Mouse (Mus musculus): ENCODE data around the gene Hnf4a. TPM values are rescaled to one million over a fixed set of nuclear protein-coding genes. Genes with fewer than 3 reads are reported as not detected.

Hnf4a gene
- total and polyA plus RNA-seq, 3 experiments, result 0.39 to 1.1 TPM; not detected in 1

GRCm38 (mm10) chr2:163548822-163549221 lies 42.2 kb downstream of the Hnf4a start:
- Histone ChIP-seq H3K27me3 (ENCODE audit: control insufficient read depth in 1 of 2, insufficient read depth in 2 of 2, low read length in 2 of 2) (no peaks in the 10 kb centered on the region; a peak in 1 of 4 replicates), H3K4me1 (ENCODE audit: control insufficient read depth in 1 of 2, insufficient read depth in 2 of 2, low read length in 2 of 2) (peaks cover 6 to 20% of the 10 kb centered on the region in 2 experiments), H3K9me3 (replicated peaks; ENCODE audit: insufficient read depth, low read length) (no peaks in the 10 kb centered on the region), H3K9ac (ENCODE audit: control insufficient read depth, low read depth, low read length, poor library complexity, severe bottlenecking) (no peak overlapping the region), H3K79me2 (ENCODE audit: control insufficient read depth, insufficient read depth, low read length, poor library complexity) (no peaks in the 10 kb centered on the region), H3K4me3 (ENCODE audit: control insufficient read depth in 1 of 2, insufficient read depth in 1 of 2, low read depth in 2 of 2, low read length in 2 of 2) (no peak overlapping the region), H3K27ac (ENCODE audit: control insufficient read depth, low read depth, low read length) (no peak overlapping the region), H3K36me3 (ENCODE audit: control insufficient read depth in 1 of 2, insufficient read depth in 2 of 2, low read length in 2 of 2) (peaks cover 0 to 16% of the 10 kb centered on the region in 2 experiments; a peak in 2 of 4 replicates)
- DNase-seq (ENCODE audit: low read depth, low spot score), result no peak
- TF ChIP-seq UBTF (IDR thresholded peaks at IDR 0.05; ENCODE audit: borderline replicate concordance, insufficient read depth, low read depth, low read length), result no peak
- no peak for TF ChIP-seq MYB (IDR thresholded peaks at IDR 0.05; ENCODE audit: low read depth, low read length)
- no peak for TF ChIP-seq MEF2A (IDR thresholded peaks at IDR 0.05; ENCODE audit: extremely low read depth, insufficient replicate concordance, low read depth, low read length, poor library complexity, severe bottlenecking)
- no peak for TF ChIP-seq TCF12 (IDR thresholded peaks at IDR 0.05; ENCODE audit: low read depth, low read length)
- no peak for TF ChIP-seq ZMIZ1 (IDR thresholded peaks at IDR 0.05; ENCODE audit: low read depth, low read length)
- no peak for TF ChIP-seq SIN3A (IDR thresholded peaks at IDR 0.05; ENCODE audit: low read length)
- no peak for TF ChIP-seq POLR2A (IDR thresholded peaks at IDR 0.05; ENCODE audit: control insufficient read depth in 1 of 2, insufficient read depth in 1 of 2, low read depth in 1 of 2, low read length in 2 of 2, poor library complexity in 1 of 2)
- no peak for TF ChIP-seq NRF1 (IDR thresholded peaks at IDR 0.05; ENCODE audit: insufficient read depth, low read depth, low read length, poor library complexity, severe bottlenecking)
- no peak for TF ChIP-seq SMC3 (IDR thresholded peaks at IDR 0.05; ENCODE audit: low read depth, low read length)
- TF ChIP-seq MAZ (IDR thresholded peaks at IDR 0.05; ENCODE audit: low read depth, low read length), result no peak
- no peak for TF ChIP-seq CHD2 (IDR thresholded peaks at IDR 0.05; ENCODE audit: low read length)
- no peak for TF ChIP-seq GABPA (IDR thresholded peaks at IDR 0.05; ENCODE audit: low read depth, low read length)

- no peaks in the 10 kb centered on the region; a peak in 1 of 4 replicates for H3K27me3 ChIP-seq (ENCODE audit: control insufficient read depth in 1 of 2, insufficient read depth in 2 of 2, low read length in 2 of 2)
- H3K27ac ChIP-seq (ENCODE audit: control insufficient read depth, low read depth, low read length), result no peak overlapping the region
- TF ChIP-seq ZNF384 (IDR thresholded peaks at IDR 0.05; ENCODE audit: low read depth, low read length) (no peak), POLR2AphosphoS5 (IDR thresholded peaks at IDR 0.05; ENCODE audit: borderline replicate concordance, low read depth, low read length) (no peak), MAZ (IDR thresholded peaks at IDR 0.05; ENCODE audit: low read depth, low read length) (no peak), BHLHE40 (IDR thresholded peaks at IDR 0.05; ENCODE audit: borderline replicate concordance, low read depth, low read length) (no peak), EP300 (IDR thresholded peaks at IDR 0.05; ENCODE audit: low read depth in 1 of 2, low read length in 2 of 2) (no peak), UBTF (IDR thresholded peaks at IDR 0.05; ENCODE audit: borderline replicate concordance, insufficient read depth, low read depth, low read length) (no peak), MYB (IDR thresholded peaks at IDR 0.05; ENCODE audit: low read depth, low read length) (no peak), USF2 (IDR thresholded peaks at IDR 0.05; ENCODE audit: borderline replicate concordance in 1 of 2, insufficient read depth in 1 of 2, low read depth in 1 of 2, low read length in 2 of 2) (no peak), CHD2 (IDR thresholded peaks at IDR 0.05; ENCODE audit: low read length) (no peak), POLR2A (IDR thresholded peaks at IDR 0.05; ENCODE audit: control insufficient read depth in 1 of 2, insufficient read depth in 1 of 2, low read depth in 1 of 2, low read length in 2 of 2, poor library complexity in 1 of 2) (no peak), MXI1 (IDR thresholded peaks at IDR 0.05; ENCODE audit: low read depth, low read length) (no peak)
- DNase-seq (ENCODE audit: low read depth, low spot score), result no peak
- H3K36me3 ChIP-seq (ENCODE audit: control insufficient read depth in 1 of 2, insufficient read depth in 2 of 2, low read length in 2 of 2), result peaks cover 0 to 16% of the 10 kb centered on the region in 2 experiments; a peak in 2 of 4 replicates
- H3K9me3 ChIP-seq (replicated peaks; ENCODE audit: insufficient read depth, low read length), result no peaks in the 10 kb centered on the region
- no peaks in the 10 kb centered on the region for H3K79me2 ChIP-seq (ENCODE audit: control insufficient read depth, insufficient read depth, low read length, poor library complexity)
- H3K4me1 ChIP-seq (ENCODE audit: control insufficient read depth in 1 of 2, insufficient read depth in 2 of 2, low read length in 2 of 2), result peaks cover 6 to 20% of the 10 kb centered on the region in 2 experiments
- no peak overlapping the region for H3K9ac ChIP-seq (ENCODE audit: control insufficient read depth, low read depth, low read length, poor library complexity, severe bottlenecking)
- H3K4me3 ChIP-seq (ENCODE audit: control insufficient read depth in 1 of 2, insufficient read depth in 1 of 2, low read depth in 2 of 2, low read length in 2 of 2), result no peak overlapping the region
Measured at GRCm38 (mm10) chr2:163549786-163550185, 43.2 kb downstream of the Hnf4a start.

Data from MEL (cell line).